Mouse (Mus musculus): ENCODE measurements around the gene Rad54l2. TPM values are rescaled to one million over a fixed set of nuclear protein-coding genes. Genes with fewer than 3 reads are reported as not detected.

Rad54l2 gene
- polyA plus RNA-seq, 1 experiment from 2014 or later: 3.7 TPM

- H3K36me3 ChIP-seq (ENCODE audit: control insufficient read depth, insufficient read depth, low read length): no peaks in the 10 kb centered on the region
- H3K4me2 ChIP-seq (ENCODE audit: low read depth, low read length): no peak overlapping the region
- H3K9me3 ChIP-seq (ENCODE audit: control insufficient read depth, low read length): no peaks in the 10 kb centered on the region
- no peak overlapping the region for H3K9ac ChIP-seq (ENCODE audit: low read depth, low read length)
- H3K27ac ChIP-seq (ENCODE audit: low read length): no peak overlapping the region
- no peaks in the 10 kb centered on the region for H3K4me1 ChIP-seq (ENCODE audit: control insufficient read depth, insufficient read depth, low read length)
- WGBS: 92% methylated on average over 9 of the region's 9 CpGs
- no peak for ATAC-seq
- no peak overlapping the region for H3K4me3 ChIP-seq (ENCODE audit: low read length)
- H3K27me3 ChIP-seq (replicated peaks; ENCODE audit: control insufficient read depth, insufficient read depth, low read length): no peaks in the 10 kb centered on the region
These were observed 32.6 kb downstream of the Rad54l2 start for GRCm38 (mm10) chr9:106756421-106756820.

DNA sequence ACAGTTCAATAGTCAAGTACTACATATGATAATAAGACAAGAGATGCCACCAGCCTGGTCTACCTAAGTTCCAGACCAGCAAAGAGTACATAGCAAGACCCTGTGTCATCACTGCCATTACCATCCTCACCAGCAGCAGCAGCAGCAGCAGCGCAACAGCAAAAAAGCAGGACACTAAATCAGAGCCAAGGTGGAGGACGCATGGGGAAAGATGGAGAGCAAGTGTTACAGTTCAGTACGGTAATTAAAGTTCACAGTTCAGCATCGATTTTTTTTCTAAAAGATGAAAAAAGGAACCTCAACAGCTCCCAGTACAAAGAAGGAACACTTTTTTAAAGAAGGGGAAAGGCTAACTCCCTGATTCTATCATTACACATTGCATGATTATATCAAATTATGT, 33.2 kb downstream of the Rad54l2 start:
- Histone ChIP-seq H3K27me3 (replicated peaks; ENCODE audit: control insufficient read depth, insufficient read depth, low read length) (no peaks in the 10 kb centered on the region), H3K9ac (ENCODE audit: low read depth, low read length) (no peak overlapping the region), H3K27ac (ENCODE audit: low read length) (no peak overlapping the region), H3K4me1 (ENCODE audit: control insufficient read depth, insufficient read depth, low read length) (no peaks in the 10 kb centered on the region), H3K9me3 (ENCODE audit: control insufficient read depth, low read length) (no peaks in the 10 kb centered on the region), H3K4me3 (ENCODE audit: low read length) (no peak overlapping the region), H3K36me3 (ENCODE audit: control insufficient read depth, insufficient read depth, low read length) (no peaks in the 10 kb centered on the region), H3K4me2 (ENCODE audit: low read depth, low read length) (no peak overlapping the region)
- ATAC-seq: no peak
- 87% methylated on average over 4 of the region's 4 CpGs for WGBS

- no peak overlapping the region for H3K9ac ChIP-seq (ENCODE audit: low read depth, low read length)
- no peak overlapping the region for H3K4me2 ChIP-seq (ENCODE audit: low read depth, low read length)
- no peaks in the 10 kb centered on the region for H3K36me3 ChIP-seq (ENCODE audit: control insufficient read depth, insufficient read depth, low read length)
- ATAC-seq: no peak
- 90% methylated on average over 2 of the region's 2 CpGs for WGBS
- no peaks in the 10 kb centered on the region for H3K4me1 ChIP-seq (ENCODE audit: control insufficient read depth, insufficient read depth, low read length)
- no peaks in the 10 kb centered on the region for H3K9me3 ChIP-seq (ENCODE audit: control insufficient read depth, low read length)
- no peaks in the 10 kb centered on the region for H3K27me3 ChIP-seq (replicated peaks; ENCODE audit: control insufficient read depth, insufficient read depth, low read length)
- no peak overlapping the region for H3K27ac ChIP-seq (ENCODE audit: low read length)
- H3K4me3 ChIP-seq (ENCODE audit: low read length): no peak overlapping the region
These were observed 34.7 kb downstream of the Rad54l2 start for GRCm38 (mm10) chr9:106754311-106754710.

DNA sequence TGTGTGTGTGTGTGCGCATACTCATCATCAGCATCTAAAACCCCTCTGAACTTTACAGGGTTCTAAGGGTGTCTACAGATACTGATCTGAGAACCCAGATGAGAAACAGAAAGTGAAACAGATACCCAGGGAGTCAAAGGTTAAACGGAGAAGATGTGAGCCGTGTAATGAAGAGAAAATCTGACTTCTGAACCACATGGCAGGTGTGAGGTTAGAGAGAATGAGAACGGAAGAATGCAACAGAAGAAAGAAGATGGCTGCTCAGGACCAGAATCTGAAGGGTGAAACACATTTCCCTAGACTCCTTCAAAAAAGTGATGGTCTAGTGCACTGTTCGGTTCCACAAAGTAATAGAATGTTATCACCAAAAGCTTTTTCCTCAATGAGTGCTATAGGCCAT, 36.9 kb downstream of the Rad54l2 start:
- Histone ChIP-seq H3K4me2 (ENCODE audit: low read depth, low read length) (no peak overlapping the region), H3K4me3 (ENCODE audit: low read length) (no peak overlapping the region), H3K9ac (ENCODE audit: low read depth, low read length) (no peak overlapping the region), H3K36me3 (ENCODE audit: control insufficient read depth, insufficient read depth, low read length) (no peaks in the 10 kb centered on the region), H3K4me1 (ENCODE audit: control insufficient read depth, insufficient read depth, low read length) (no peaks in the 10 kb centered on the region), H3K27ac (ENCODE audit: low read length) (no peak overlapping the region), H3K27me3 (replicated peaks; ENCODE audit: control insufficient read depth, insufficient read depth, low read length) (no peaks in the 10 kb centered on the region), H3K9me3 (ENCODE audit: control insufficient read depth, low read length) (no peaks in the 10 kb centered on the region)
- WGBS: 84% methylated on average over 5 of the region's 5 CpGs
- no peak for ATAC-seq

DNA sequence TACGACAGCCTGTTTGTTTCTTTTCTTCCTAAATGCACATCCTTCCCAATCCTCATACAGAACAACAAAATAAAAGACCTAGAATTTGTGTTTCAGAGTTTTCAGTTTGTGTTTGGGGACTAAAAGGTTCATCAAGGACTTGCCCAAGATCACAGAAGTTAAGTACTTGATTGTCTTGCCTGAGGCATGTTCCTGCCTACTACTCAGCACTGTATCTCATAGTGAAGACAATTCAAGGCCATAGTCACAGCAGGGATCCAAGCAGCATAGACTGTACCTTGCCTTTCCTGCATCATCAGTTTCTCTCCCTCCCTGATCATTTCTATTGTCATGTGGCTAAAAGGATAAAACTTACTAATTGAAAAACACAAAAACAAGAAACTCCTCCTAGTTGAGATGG, 49.0 kb downstream of the Rad54l2 start:
- no peak overlapping the region for H3K4me2 ChIP-seq (ENCODE audit: low read depth, low read length)
- H3K4me1 ChIP-seq (ENCODE audit: control insufficient read depth, insufficient read depth, low read length): no peaks in the 10 kb centered on the region
- no peaks in the 10 kb centered on the region for H3K9me3 ChIP-seq (ENCODE audit: control insufficient read depth, low read length)
- 89% methylated on average over 1 of the region's 1 CpGs for WGBS
- H3K27ac ChIP-seq (ENCODE audit: low read length): no peak overlapping the region
- no peak for ATAC-seq
- H3K9ac ChIP-seq (ENCODE audit: low read depth, low read length): no peak overlapping the region
- no peaks in the 10 kb centered on the region for H3K36me3 ChIP-seq (ENCODE audit: control insufficient read depth, insufficient read depth, low read length)
- H3K27me3 ChIP-seq (replicated peaks; ENCODE audit: control insufficient read depth, insufficient read depth, low read length): no peaks in the 10 kb centered on the region
- H3K4me3 ChIP-seq (ENCODE audit: low read length): no peak overlapping the region

- no peak overlapping the region for H3K27ac ChIP-seq (ENCODE audit: low read length)
- 90% methylated on average over 1 of the region's 1 CpGs for WGBS
- no peak overlapping the region for H3K4me3 ChIP-seq (ENCODE audit: low read length)
- no peak overlapping the region for H3K4me2 ChIP-seq (ENCODE audit: low read depth, low read length)
- no peaks in the 10 kb centered on the region for H3K36me3 ChIP-seq (ENCODE audit: control insufficient read depth, insufficient read depth, low read length)
- H3K4me1 ChIP-seq (ENCODE audit: control insufficient read depth, insufficient read depth, low read length): no peaks in the 10 kb centered on the region
- ATAC-seq: no peak
- no peak overlapping the region for H3K9ac ChIP-seq (ENCODE audit: low read depth, low read length)
- H3K9me3 ChIP-seq (ENCODE audit: control insufficient read depth, low read length): no peaks in the 10 kb centered on the region
- no peaks in the 10 kb centered on the region for H3K27me3 ChIP-seq (replicated peaks; ENCODE audit: control insufficient read depth, insufficient read depth, low read length)
These were observed 49.9 kb downstream of the Rad54l2 start for GRCm38 (mm10) chr9:106739056-106739455.

DNA sequence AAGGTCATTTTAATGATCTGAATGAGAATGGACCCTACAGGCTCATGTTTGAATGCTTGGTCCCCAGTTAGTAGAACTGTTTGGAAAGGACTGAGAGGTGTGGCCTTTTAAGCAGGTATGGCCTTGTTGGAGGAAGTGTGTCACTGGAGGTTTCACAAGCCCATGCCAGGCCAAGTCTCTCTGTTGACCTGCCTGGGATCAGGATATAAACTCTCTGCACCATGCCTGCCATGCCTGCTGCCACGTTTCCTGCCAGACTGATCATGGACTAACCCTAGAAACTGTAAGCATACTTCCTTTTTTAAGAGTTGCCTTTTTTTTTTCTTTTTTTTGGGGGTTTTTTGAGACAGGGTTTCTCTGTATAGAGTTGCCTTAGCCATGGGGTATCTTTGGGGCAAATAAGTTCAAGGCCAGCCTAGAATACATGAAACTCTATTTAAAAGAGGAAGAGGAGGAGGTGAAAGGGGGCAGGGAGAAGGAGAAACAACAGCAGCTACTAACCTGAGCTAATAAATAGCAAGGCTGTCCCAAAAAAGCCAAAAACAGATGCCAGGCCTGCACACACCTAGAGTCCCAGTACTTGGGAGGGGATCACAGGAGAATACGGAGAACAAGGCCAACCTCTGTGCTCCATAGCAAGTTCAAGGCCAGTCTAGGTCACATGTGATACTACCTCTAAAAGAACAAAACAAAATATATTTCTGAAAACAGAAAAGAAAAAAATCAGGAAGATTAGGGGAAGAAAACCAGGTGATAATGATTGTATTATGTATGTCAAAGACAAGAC, 50.6 kb downstream of the Rad54l2 start:
- Histone ChIP-seq H3K4me2 (ENCODE audit: low read depth, low read length) (no peak overlapping the region), H3K36me3 (ENCODE audit: control insufficient read depth, insufficient read depth, low read length) (no peaks in the 10 kb centered on the region), H3K4me1 (ENCODE audit: control insufficient read depth, insufficient read depth, low read length) (no peaks in the 10 kb centered on the region), H3K27me3 (replicated peaks; ENCODE audit: control insufficient read depth, insufficient read depth, low read length) (no peaks in the 10 kb centered on the region), H3K4me3 (ENCODE audit: low read length) (no peak overlapping the region), H3K27ac (ENCODE audit: low read length) (no peak overlapping the region), H3K9me3 (ENCODE audit: control insufficient read depth, low read length) (no peaks in the 10 kb centered on the region), H3K9ac (ENCODE audit: low read depth, low read length) (no peak overlapping the region)
- no peak for ATAC-seq
- 91% methylated on average over 2 of the region's 2 CpGs for WGBS

- no peaks in the 10 kb centered on the region for H3K4me1 ChIP-seq (ENCODE audit: control insufficient read depth, insufficient read depth, low read length)
- 84% methylated on average over 2 of the region's 2 CpGs for WGBS
- H3K36me3 ChIP-seq (ENCODE audit: control insufficient read depth, insufficient read depth, low read length): no peaks in the 10 kb centered on the region
- H3K27ac ChIP-seq (ENCODE audit: low read length): no peak overlapping the region
- H3K9me3 ChIP-seq (ENCODE audit: control insufficient read depth, low read length): no peaks in the 10 kb centered on the region
- no peaks in the 10 kb centered on the region for H3K27me3 ChIP-seq (replicated peaks; ENCODE audit: control insufficient read depth, insufficient read depth, low read length)
- no peak overlapping the region for H3K9ac ChIP-seq (ENCODE audit: low read depth, low read length)
- H3K4me3 ChIP-seq (ENCODE audit: low read length): no peak overlapping the region
- no peak for ATAC-seq
- H3K4me2 ChIP-seq (ENCODE audit: low read depth, low read length): no peak overlapping the region
These were observed 55.3 kb downstream of the Rad54l2 start for GRCm38 (mm10) chr9:106733690-106734089.

DNA sequence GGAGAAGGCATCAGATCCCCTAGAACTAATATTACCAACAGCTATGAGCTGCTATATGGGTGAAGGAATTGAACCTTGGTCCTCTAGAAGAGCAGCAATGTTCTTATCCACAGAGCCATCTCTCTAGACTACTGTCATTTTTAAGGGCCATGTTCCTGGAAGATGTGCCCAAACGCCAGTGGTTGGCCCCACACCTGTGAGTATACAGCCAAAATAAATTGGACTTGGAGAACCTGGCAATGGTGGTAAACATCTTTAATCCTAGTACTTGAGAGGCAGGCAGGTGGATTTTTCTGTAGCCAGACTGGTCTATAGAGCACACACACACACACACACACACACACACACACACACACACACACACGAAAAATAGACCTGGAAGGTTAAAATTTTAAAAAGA, 59.6 kb downstream of the Rad54l2 start:
- H3K36me3 ChIP-seq (ENCODE audit: control insufficient read depth, insufficient read depth, low read length): no peaks in the 10 kb centered on the region
- H3K4me2 ChIP-seq (ENCODE audit: low read depth, low read length): no peak overlapping the region
- no peak for ATAC-seq
- H3K4me1 ChIP-seq (ENCODE audit: control insufficient read depth, insufficient read depth, low read length): no peaks in the 10 kb centered on the region
- H3K27me3 ChIP-seq (replicated peaks; ENCODE audit: control insufficient read depth, insufficient read depth, low read length): no peaks in the 10 kb centered on the region
- H3K27ac ChIP-seq (ENCODE audit: low read length): no peak overlapping the region
- 91% methylated on average over 2 of the region's 2 CpGs for whole genome bisulfite sequencing
- no peaks in the 10 kb centered on the region for H3K9me3 ChIP-seq (ENCODE audit: control insufficient read depth, low read length)
- H3K9ac ChIP-seq (ENCODE audit: low read depth, low read length): no peak overlapping the region
- no peak overlapping the region for H3K4me3 ChIP-seq (ENCODE audit: low read length)

DNA sequence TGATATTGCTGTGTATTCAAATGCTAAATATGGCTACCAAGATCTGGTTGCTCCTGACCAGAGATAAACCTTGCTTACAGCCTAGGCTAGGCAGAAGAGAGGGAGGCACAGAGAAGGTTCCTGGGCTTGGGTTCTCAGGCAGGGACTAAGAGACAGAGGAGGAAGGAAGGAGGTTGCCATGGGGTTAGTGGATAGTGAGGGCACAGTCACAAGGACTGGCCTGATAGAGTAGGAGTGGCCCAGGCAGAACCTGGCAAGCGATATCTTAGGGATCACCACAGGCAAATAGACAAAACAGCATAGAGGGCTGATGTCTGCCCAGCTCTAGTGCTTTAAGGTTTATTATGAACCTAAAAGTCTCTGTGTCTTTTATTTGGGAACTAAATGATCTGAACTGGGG, 62.1 kb downstream of the Rad54l2 start:
- ATAC-seq: no peak
- Histone ChIP-seq H3K9me3 (ENCODE audit: control insufficient read depth, low read length) (no peaks in the 10 kb centered on the region), H3K9ac (ENCODE audit: low read depth, low read length) (no peak overlapping the region), H3K4me2 (ENCODE audit: low read depth, low read length) (no peak overlapping the region), H3K4me1 (ENCODE audit: control insufficient read depth, insufficient read depth, low read length) (no peaks in the 10 kb centered on the region), H3K27ac (ENCODE audit: low read length) (no peak overlapping the region), H3K36me3 (ENCODE audit: control insufficient read depth, insufficient read depth, low read length) (0 out of 2 replicates have a peak, but pooled peaks cover 2% of the 10 kb centered on the region), H3K27me3 (replicated peaks; ENCODE audit: control insufficient read depth, insufficient read depth, low read length) (no peaks in the 10 kb centered on the region), H3K4me3 (ENCODE audit: low read length) (no peak overlapping the region)
- 80% methylated on average over 1 of the region's 1 CpGs for WGBS

Measured in intestine, embryonic 16.5 days (tissue).